Mouse (Mus musculus) ES-Bruce4 (cell line): ENCODE results near the gene Serpinb13.

Experiments used
- CTCF ChIP-seq: IDR thresholded peaks from one replicate; pipeline ENCODE4 v1.8.1; 2011; ENCODE audit warnings: low read depth, low read length
- EP300 ChIP-seq: IDR thresholded peaks from 2 replicates; pipeline ENCODE4 v1.6.1; 2011; ENCODE audit warnings: low read depth, low read length; ENCODE audit not compliant: insufficient read depth

DNA sequence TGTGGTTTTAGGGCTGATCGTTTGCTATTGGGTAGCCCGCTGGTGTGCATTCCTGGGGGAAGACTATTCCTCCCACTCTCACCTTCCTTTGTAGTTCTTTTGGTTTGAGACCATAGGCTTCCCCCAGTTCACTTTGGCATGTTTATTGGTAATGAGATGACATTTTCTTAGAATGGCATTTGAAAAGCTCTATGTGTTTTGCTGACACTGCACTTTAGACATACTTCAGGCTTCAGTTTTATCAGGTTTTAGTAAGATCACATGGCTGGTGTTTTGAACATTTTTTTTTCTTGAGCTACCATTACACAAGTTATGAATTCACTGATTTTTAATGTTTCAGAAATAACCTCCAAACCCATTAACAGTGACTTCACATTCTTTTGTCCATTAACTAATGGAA lies 21.0 kb downstream of the Serpinb13 start:
- TF ChIP-seq CTCF (no peak), EP300 (no peak)
